Mouse (Mus musculus): ENCODE results near the gene Dusp13.

DNA sequence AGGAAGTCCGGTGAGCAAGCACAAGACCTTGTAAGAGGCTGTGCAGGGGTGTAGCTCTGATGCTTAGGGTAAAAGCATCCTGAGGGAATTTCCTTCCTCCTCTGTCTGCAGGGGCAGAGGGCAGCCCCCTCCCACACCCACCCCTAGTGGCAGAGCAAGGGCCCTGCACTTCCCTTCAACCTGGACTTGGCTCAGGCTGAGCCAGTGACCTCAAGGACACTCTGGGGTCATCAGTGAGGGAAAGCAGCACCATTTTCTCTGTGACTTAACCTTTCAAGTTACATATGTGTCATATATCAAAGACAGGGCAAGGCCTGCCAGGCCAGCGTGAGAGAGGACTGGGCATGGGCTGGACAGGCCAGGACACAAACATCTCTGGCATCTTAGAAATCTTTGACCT, 41.4 kb downstream of the Dusp13 start:
- TF ChIP-seq CTCF (IDR thresholded peaks at IDR 0.05; ENCODE audit: borderline replicate concordance, extremely low read depth, insufficient read depth, insufficient read length) (no peak), POLR2A (IDR thresholded peaks at IDR 0.05; ENCODE audit: borderline replicate concordance, extremely low read depth, insufficient read depth, insufficient read length, poor library complexity, severe bottlenecking) (no peak)

Measured in brain, embryonic 14.5 days (tissue).